Mouse (Mus musculus): Measurements from ENCODE around the gene Serpina12.

Gene Serpina12

GRCm38 (mm10) chr12:104044343-104044742, at the start of gene Serpina12:
Gene Serpina12 (minus strand): TSS chr12:104044443.
- DNase-seq (ENCODE audit: low read depth, low spot score): no peak

DNA sequence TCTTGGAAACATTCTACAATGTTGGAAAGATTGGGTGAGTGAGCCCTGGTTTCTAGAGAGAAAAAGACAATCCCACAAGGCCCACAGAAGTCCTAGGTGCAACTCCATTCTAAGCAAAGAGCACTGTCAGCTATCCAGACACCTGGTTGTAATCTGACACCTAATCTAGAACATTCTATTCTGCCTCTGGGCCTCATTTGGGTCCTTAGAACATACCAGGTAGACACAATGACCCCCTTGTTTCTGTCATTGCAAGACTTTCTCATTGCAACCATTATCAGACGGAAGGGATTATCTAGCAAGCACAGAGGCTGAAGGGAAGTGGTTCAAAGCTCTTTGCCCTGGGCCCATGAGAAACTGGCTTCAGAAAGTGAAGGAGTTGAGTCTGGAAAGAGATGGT, 47.1 kb upstream of the Serpina12 start:
- DNase-seq (ENCODE audit: low read depth, low spot score): no peak

DNA sequence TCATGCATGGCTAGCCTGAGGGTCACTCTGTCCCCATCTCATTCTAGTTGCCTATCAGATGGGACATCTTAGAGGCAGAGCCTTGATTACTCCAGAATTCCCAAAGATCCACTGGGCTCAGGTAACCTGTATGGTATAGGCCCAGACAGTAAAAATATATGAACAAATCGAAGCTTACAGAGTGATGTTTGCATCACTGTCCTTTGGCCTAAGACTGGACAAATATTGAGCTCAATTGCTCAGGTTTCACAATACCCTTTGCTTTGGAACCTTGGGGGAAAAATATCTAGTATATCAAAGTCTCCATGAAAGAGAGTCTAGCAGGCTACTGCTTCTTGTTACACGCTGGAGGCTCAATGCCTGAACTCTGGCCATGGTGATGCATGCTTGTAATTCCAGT, 45.9 kb upstream of the Serpina12 start:
- no peak for DNase-seq (ENCODE audit: low read depth, low spot score)

DNA sequence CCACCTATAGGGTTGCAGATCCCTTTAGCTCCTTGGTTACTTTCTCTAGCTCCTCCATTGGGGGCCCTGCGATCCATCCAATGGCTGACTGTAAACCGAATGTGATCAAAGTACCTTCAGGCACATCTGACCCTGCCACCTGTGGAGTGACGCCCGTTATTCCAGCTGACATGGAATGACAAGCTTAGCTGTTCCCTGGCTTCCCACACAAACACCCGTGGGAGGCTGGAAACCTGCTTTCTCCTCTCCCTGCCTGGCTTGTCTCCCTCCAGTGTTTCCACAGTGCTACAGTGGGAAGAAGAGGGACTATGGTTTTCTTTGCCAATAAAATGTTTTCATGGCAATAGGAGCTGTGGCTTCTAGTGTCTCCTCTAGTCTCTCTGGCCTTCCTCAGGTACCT, 28.0 kb upstream of the Serpina12 start:
- no peak for DNase-seq (ENCODE audit: low read depth, low spot score)

DNA sequence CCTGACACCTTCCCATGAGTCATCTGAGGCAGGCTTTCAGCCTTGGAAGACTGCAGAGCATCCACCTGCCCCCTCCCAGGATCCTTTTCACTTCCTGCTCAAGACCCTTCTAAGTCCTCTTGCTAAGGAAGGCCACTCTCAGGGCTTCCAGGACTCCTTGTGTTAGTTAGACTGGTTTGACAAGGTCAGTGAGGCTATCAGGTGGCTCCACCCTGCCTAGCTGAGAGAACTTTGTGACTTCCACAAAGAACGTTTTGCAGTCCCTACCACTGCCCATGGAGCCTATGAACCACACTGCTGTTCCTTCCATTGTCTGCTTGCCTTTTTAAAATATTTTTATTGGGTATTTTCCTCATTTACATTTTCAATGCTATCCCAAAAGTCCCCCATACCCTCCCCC, 27.5 kb upstream of the Serpina12 start:
- DNase-seq (ENCODE audit: low read depth, low spot score): no peak

DNA sequence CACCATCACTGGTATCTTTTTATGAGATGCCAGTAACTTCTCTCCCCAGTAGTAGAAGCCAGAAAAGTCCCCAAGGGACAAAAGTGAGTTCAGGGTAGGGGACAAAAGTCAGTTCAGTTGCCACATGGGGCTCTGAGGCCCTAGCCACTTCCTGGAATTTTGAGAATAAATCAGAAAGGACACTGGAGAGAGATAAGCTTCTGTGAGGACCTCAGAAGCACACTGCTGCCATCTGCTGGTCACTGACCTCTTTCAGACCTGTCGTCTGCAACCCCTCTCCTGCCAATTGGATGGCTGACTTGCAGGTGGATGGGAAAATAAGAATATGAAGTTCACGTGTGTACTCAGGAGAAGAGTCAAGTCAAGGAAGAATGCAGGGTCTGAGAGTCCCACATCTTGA, 25.4 kb upstream of the Serpina12 start:
- DNase-seq (ENCODE audit: low read depth, low spot score): peak; percentile 72

- DNase-seq (ENCODE audit: low read depth, low spot score): peak; percentile 81
Measured at GRCm38 (mm10) chr12:104067549-104067948, 23.3 kb upstream of the Serpina12 start.

GRCm38 (mm10) chr12:104066241-104066640, 22.0 kb upstream of the Serpina12 start:
- no peak for DNase-seq (ENCODE audit: low read depth, low spot score)

DNA sequence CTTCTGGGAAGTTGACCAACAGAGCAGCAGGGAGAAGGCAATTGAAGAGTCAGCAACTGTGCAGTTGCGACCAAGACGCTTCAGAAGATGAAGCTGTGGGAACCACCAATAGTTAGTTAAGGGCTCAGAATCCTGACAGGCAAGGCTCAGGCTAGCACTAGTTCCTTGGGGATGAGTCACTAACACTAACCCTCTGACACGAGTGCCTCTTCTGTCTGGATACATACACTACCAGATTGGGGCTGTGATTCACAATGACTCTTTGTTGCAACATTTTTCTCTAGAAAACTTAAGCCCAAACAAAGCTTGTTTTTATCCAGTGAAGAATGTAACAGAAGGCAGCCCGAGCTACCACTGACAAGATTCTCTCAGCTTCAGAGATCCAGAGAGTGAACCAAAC, 20.8 kb upstream of the Serpina12 start:
- no peak for DNase-seq (ENCODE audit: low read depth, low spot score)

DNA sequence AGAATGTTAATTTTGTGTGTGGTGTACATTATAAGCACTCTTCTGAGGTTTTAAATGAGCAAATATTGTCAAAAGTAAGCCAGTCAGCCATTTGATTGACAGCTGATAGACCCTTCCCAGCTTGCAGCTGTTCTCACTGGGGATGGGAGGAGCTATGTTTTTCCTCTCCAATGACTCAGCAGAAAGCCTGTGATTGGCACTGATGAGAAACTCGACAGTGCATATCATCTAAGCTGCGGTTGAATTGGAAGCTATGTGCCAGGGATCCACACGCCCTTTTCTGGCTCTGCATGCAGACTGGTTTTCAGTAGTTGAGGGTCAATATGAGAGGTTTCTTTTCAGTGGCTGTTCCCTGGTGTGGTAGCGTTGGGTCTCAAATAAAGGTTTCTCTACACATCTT, 20.3 kb upstream of the Serpina12 start:
- DNase-seq (ENCODE audit: low read depth, low spot score): no peak

- DNase-seq (ENCODE audit: low read depth, low spot score): no peak
Measured at GRCm38 (mm10) chr12:104061862-104062261, 17.6 kb upstream of the Serpina12 start.

GRCm38 (mm10) chr12:104060126-104060525, 15.9 kb upstream of the Serpina12 start:
- DNase-seq (ENCODE audit: low read depth, low spot score): no peak

DNA sequence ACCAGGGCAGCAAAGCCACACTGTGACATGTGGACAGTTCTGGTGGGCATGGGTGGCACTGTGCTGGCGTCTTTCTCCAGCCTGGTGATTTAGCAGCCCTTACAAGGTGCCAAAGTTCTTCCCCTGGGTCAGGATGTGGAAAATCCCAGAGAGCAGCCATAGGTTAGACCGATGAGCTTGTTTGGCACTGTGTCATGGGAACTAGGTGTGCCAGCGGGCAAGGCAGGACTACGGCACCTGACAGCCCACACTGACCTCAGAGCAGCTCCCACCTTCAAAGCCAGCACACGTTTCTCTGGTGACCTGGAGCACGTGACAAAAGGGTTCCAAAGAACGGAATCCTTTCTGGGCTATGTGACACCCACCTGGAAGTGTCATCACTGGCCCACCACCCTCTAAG, 13.3 kb upstream of the Serpina12 start:
- DNase-seq (ENCODE audit: low read depth, low spot score): no peak

- peak; percentile 80 for DNase-seq (ENCODE audit: low read depth, low spot score)
Measured at GRCm38 (mm10) chr12:104057050-104057449, 12.8 kb upstream of the Serpina12 start.

DNA sequence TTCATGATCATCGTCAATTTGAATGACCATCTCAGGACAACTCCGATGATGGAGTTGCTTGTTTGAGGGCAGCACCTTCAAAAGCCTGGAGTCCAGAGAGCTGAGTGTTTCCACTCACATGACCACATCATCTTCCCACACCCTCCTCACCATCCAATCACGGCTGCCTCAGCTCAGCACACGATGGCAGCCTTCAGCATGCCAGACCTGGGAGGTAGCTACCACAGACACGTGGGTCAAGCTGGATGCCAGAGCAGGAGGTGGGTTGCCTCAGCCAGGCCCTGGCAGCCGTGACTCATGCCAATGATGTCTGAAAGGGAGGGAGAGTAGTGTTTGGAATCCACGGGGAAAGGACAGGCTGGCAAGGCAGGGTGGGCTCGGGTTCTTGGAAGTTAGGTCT, 11.5 kb upstream of the Serpina12 start:
- DNase-seq (ENCODE audit: low read depth, low spot score): no peak

GRCm38 (mm10) chr12:104053995-104054394, 9.8 kb upstream of the Serpina12 start:
- DNase-seq (ENCODE audit: low read depth, low spot score): no peak

- DNase-seq (ENCODE audit: low read depth, low spot score): no peak
Measured at GRCm38 (mm10) chr12:104045713-104046112, 1.5 kb upstream of the Serpina12 start.

DNA sequence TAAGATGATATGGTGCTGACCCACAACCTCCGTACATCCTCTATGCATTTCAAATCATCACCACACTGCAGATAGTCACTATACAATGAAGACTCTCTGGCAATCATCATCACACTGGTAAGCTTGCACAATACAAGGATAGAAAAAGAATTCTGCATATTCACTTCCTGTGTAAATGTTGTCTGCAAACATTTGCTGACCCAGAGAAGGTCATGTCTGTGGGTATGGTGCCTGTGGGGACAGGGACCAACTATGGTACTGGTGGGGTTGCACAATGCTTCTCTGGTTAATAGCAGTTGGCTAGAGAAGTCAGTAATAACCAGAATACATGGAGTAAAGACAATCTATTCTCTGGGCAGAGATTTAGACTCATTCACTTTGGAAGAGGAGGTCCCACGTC, 1.5 kb downstream of the Serpina12 start:
- DNase-seq (ENCODE audit: low read depth, low spot score): no peak

GRCm38 (mm10) chr12:104041401-104041800, 2.8 kb downstream of the Serpina12 start:
- DNase-seq (ENCODE audit: low read depth, low spot score): no peak

DNA sequence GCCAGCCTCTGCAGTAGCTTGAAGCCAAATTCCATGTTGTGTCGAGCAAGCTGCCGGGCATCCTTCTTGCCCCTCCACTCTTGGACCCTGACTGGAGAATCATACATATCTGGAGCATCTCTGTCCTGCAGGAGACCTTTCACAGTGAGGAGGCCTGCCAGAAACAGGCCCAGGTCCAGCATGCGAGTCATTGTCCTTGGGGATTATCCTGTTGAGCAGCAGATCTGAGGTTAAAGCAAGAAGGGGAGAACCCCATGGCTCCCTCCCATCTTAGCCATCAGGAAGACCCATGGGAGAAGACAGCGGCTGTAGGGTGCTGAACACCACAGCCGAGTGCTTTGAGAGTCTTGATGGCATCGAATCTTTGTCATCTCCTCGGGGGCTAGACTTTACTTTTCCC, 6.1 kb downstream of the Serpina12 start:
- DNase-seq (ENCODE audit: low read depth, low spot score): no peak

DNA sequence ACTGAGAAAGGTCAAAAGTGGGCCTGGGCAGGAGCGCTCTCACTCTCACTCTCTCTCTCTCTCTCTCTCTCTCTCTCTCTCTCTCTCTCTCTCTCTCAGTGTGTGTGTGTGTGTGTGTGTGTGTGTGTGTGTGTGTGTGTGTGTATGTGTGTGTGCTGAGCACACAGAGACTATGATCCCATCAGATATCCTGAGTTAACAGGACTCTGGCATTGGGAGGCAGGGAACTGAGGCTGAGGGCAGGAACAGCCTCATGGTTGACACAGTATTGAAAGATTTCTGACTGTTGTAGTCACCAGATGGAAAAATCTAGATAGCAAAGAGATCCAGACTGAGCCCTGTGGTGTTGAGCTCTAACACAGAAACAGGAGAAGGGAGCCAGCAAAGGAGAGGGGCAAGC, 10.5 kb downstream of the Serpina12 start:
- DNase-seq (ENCODE audit: low read depth, low spot score): no peak

DNA sequence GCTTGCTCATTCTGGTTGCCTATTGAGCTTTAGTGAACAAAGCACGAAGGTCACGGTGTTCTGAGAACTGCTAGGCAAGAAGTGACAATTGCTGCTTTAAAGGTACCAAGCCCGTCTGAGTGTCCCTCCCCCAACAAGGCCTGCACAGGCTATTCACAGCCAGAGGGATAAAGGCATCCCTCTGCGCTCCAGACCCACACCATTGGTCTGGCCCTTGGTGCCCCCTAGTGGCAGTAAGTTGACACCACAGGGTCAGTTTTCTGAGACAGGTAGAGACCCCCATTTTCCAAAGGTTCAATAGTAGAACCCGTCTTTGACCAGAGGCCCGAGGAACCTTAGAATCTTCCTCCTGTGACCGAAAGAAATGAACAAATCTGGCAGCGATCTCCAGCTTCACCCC, 14.3 kb downstream of the Serpina12 start:
- DNase-seq (ENCODE audit: low read depth, low spot score): no peak

GRCm38 (mm10) chr12:104015280-104015679, 29.0 kb downstream of the Serpina12 start:
- DNase-seq (ENCODE audit: low read depth, low spot score): no peak

GRCm38 (mm10) chr12:104013620-104014019, 30.6 kb downstream of the Serpina12 start, which contains the start of gene Serpina9:
Gene Serpina9 (minus strand): TSS chr12:104013755.
- DNase-seq (ENCODE audit: low read depth, low spot score): no peak

GRCm38 (mm10) chr12:104004689-104005088, 39.6 kb downstream of the Serpina12 start:
- no peak for DNase-seq (ENCODE audit: low read depth, low spot score)
